Mouse (Mus musculus) limb, embryonic 12.5 days (tissue): ENCODE measurements around the gene Rab4b. TPM values are rescaled to one million over a fixed set of nuclear protein-coding genes. Genes with fewer than 3 reads are reported as not detected.
A peak's percentile ranks its signal among the peaks of the same experiment; 100 is the strongest.

Experiments used
- ATAC-seq: fragments of 200-750 bp; cut with Nextera tagmentation; 2 replicates; pipeline ENCODE4 v1.8.0; 2017; ENCODE audit warnings: low read depth, moderate TSS enrichment; ENCODE audit not compliant: insufficient number of reproducible peaks, insufficient read depth, low FRiP score, low TSS enrichment
- H3K27ac ChIP-seq: fragments of 300-500 bp; sonication (generic); 2 replicates; pipeline ENCODE4 v1.5.1; 2016; ENCODE audit warnings: mild to moderate bottlenecking, moderate library complexity
- H3K27me3 ChIP-seq: fragments of 300-500 bp; sonication (generic); 2 replicates; pipeline ENCODE4 v1.6.1; 2016; ENCODE audit warnings: mild to moderate bottlenecking, moderate library complexity
- H3K36me3 ChIP-seq: fragments of 300-500 bp; sonication (generic); 2 replicates; pipeline ENCODE4 v1.6.1; 2016; ENCODE audit warnings: mild to moderate bottlenecking, moderate library complexity
- H3K4me1 ChIP-seq: fragments of 300-500 bp; sonication (generic); replicated peaks from 2 replicates; pipeline ENCODE4 v1.6.1; 2016
- H3K4me2 ChIP-seq: fragments of 300-500 bp; sonication (generic); 2 replicates; pipeline ENCODE4 v1.6.1; 2016; ENCODE audit warnings: mild to moderate bottlenecking, moderate library complexity
- H3K4me3 ChIP-seq: fragments of 300-500 bp; sonication (generic); replicated peaks from 2 replicates; pipeline ENCODE4 v1.5.1; 2016; ENCODE audit warnings: mild to moderate bottlenecking
- H3K9ac ChIP-seq: fragments of 300-500 bp; sonication (generic); replicated peaks from 2 replicates; pipeline ENCODE4 v1.6.1; 2016; ENCODE audit warnings: mild to moderate bottlenecking, moderate library complexity
- H3K9me3 ChIP-seq: fragments of 300-500 bp; sonication (generic); 2 replicates; pipeline ENCODE4 v1.6.1; 2016; ENCODE audit warnings: mild to moderate bottlenecking, moderate library complexity
- WGBS: fragments of 180-500 bp; shearing (Covaris S2); methylation state at CpG from one replicate; pipeline ENCODE4 v1.1.7; 2016; 5-methylcytosine and 5-hydroxymethylcytosine counted together
- polyA plus RNA-seq: library from polyadenylated mRNA; unstranded; fragments of >200 nt; fragmentation: Nextera tagmentation; extraction: Ambion mirVana; gene quantifications from 2 replicates; pipeline ENCODE4 v1.2.1, GENCODE M21; 2016

The Rab4b gene
- polyA plus RNA-seq, 1 experiment from 2014 or later, result 60.0 TPM

GRCm38 (mm10) chr7:27203730-27204449 lies 25.2 kb upstream of the Rab4b start:
- Histone ChIP-seq H3K4me2 (no peak overlapping the region), H3K36me3 (peaks cover 76% of the 10 kb centered on the region), H3K4me3 (no peak overlapping the region), H3K27ac (no peak overlapping the region), H3K9ac (no peak overlapping the region), H3K4me1 (no peaks in the 10 kb centered on the region), H3K9me3 (no peaks in the 10 kb centered on the region), H3K27me3 (no peaks in the 10 kb centered on the region)
- ATAC-seq, result no peak
- 91% methylated on average over 8 of the region's 8 CpGs for WGBS

GRCm38 (mm10) chr7:27198779-27199178 lies 20.1 kb upstream of the Rab4b start:
- Histone ChIP-seq H3K36me3 (peaks cover 50% of the 10 kb centered on the region), H3K4me2 (no peak overlapping the region)

GRCm38 (mm10) chr7:27198355-27198754 lies 19.7 kb upstream of the Rab4b start:
- peaks cover 15% of the 10 kb centered on the region for H3K4me1 ChIP-seq
- H3K27me3 ChIP-seq, result no peaks in the 10 kb centered on the region
- H3K4me3 ChIP-seq, result no peak overlapping the region
- no peak overlapping the region for H3K27ac ChIP-seq
- no peak overlapping the region for H3K4me2 ChIP-seq
- peaks cover 50% of the 10 kb centered on the region for H3K36me3 ChIP-seq
- no peak for ATAC-seq
- no peaks in the 10 kb centered on the region for H3K9me3 ChIP-seq
- no peak overlapping the region for H3K9ac ChIP-seq

More at GRCm38 (mm10) chr7:27198779-27199178, 20.1 kb upstream of the Rab4b start:
- no peak overlapping the region for H3K4me3 ChIP-seq
- 94% methylated on average over 8 of the region's 8 CpGs for WGBS
- no peak overlapping the region for H3K27ac ChIP-seq
- H3K9me3 ChIP-seq, result no peaks in the 10 kb centered on the region
- H3K27me3 ChIP-seq, result no peaks in the 10 kb centered on the region
- no peak overlapping the region for H3K9ac ChIP-seq
- no peak for ATAC-seq
- peaks cover 12% of the 10 kb centered on the region for H3K4me1 ChIP-seq

GRCm38 (mm10) chr7:27197634-27198033 lies 18.9 kb upstream of the Rab4b start:
- no peaks in the 10 kb centered on the region for H3K9me3 ChIP-seq
- H3K9ac ChIP-seq, result no peak overlapping the region
- H3K36me3 ChIP-seq, result peaks cover 50% of the 10 kb centered on the region
- H3K27me3 ChIP-seq, result no peaks in the 10 kb centered on the region
- H3K4me2 ChIP-seq, result no peak overlapping the region
- H3K4me1 ChIP-seq, result peaks cover 15% of the 10 kb centered on the region
- WGBS, result 88% methylated on average over 8 of the region's 8 CpGs
- no peak overlapping the region for H3K27ac ChIP-seq
- H3K4me3 ChIP-seq, result no peak overlapping the region
- no peak for ATAC-seq

GRCm38 (mm10) chr7:27197136-27197535 lies 18.4 kb upstream of the Rab4b start:
- Histone ChIP-seq H3K27ac (no peak overlapping the region; the same call in 1 of the 2 replicates), H3K36me3 (peaks cover 51% of the 10 kb centered on the region)

GRCm38 (mm10) chr7:27195681-27196611 lies 17.2 kb upstream of the Rab4b start, which contains the start of the genes BC024978 and Snrpa:
TSS of gene BC024978 (plus strand) at chr7:27195781.
TSS of gene Snrpa (minus strand) at chr7:27196271.
- no peaks in the 10 kb centered on the region for H3K9me3 ChIP-seq
- H3K27me3 ChIP-seq, result no peaks in the 10 kb centered on the region
- peak within 1 kb of the TSS; percentile 98 for H3K27ac ChIP-seq
- peak within 1 kb of the TSS; percentile 85 for H3K4me2 ChIP-seq
- H3K4me3 ChIP-seq, result peak within 1 kb of the TSS; percentile 77
- peaks cover 15% of the 10 kb centered on the region for H3K4me1 ChIP-seq
- peaks cover 53% of the 10 kb centered on the region for H3K36me3 ChIP-seq
- peak within 1 kb of the TSS; percentile 89 for H3K9ac ChIP-seq
- WGBS, result under 1% methylated on average over 63 of the region's 64 CpGs
- peak; percentile 98 for ATAC-seq

More at GRCm38 (mm10) chr7:27197136-27197535, 18.4 kb upstream of the Rab4b start:
- no peak for ATAC-seq
- Histone ChIP-seq H3K4me2 (peak overlapping the region; percentile 58; the same call in 1 of the 2 replicates), H3K4me3 (no peak overlapping the region), H3K27me3 (no peaks in the 10 kb centered on the region), H3K9ac (no peak overlapping the region), H3K9me3 (no peaks in the 10 kb centered on the region), H3K4me1 (peaks cover 15% of the 10 kb centered on the region)
- 93% methylated on average over 3 of the region's 3 CpGs for WGBS

GRCm38 (mm10) chr7:27193731-27194130 lies 15.0 kb upstream of the Rab4b start:
- Histone ChIP-seq H3K9me3 (no peaks in the 10 kb centered on the region), H3K4me3 (0 out of 2 replicates have a peak overlapping the region, but pooled peaks have one; percentile 3), H3K36me3 (peaks cover 62% of the 10 kb centered on the region), H3K4me1 (peaks cover 15% of the 10 kb centered on the region), H3K27me3 (no peaks in the 10 kb centered on the region), H3K9ac (0 out of 2 replicates have a peak overlapping the region, but pooled peaks have one; percentile 0), H3K4me2 (0 out of 2 replicates have a peak overlapping the region, but pooled peaks have one; percentile 85), H3K27ac (no peak overlapping the region)
- no peak for ATAC-seq
- WGBS, result 88% methylated on average over 4 of the region's 4 CpGs

GRCm38 (mm10) chr7:27192434-27192833 lies 13.7 kb upstream of the Rab4b start:
- Histone ChIP-seq H3K9ac (no peak overlapping the region), H3K36me3 (peaks cover 67% of the 10 kb centered on the region), H3K27ac (no peak overlapping the region), H3K4me1 (peaks cover 15% of the 10 kb centered on the region), H3K27me3 (no peaks in the 10 kb centered on the region), H3K4me3 (no peak overlapping the region), H3K4me2 (no peak overlapping the region), H3K9me3 (no peaks in the 10 kb centered on the region)
- ATAC-seq, result no peak
- 94% methylated on average over 5 of the region's 5 CpGs for WGBS

- no peak overlapping the region for H3K27ac ChIP-seq
- no peak overlapping the region for H3K4me2 ChIP-seq
- peaks cover 7% of the 10 kb centered on the region for H3K4me1 ChIP-seq
- no peak overlapping the region for H3K4me3 ChIP-seq
- H3K36me3 ChIP-seq, result peaks cover 97% of the 10 kb centered on the region
- WGBS, result 97% methylated on average over 10 of the region's 10 CpGs
- ATAC-seq, result no peak; the same call in 1 of the 2 replicates
- H3K9me3 ChIP-seq, result peaks cover 9% of the 10 kb centered on the region; the same call in 1 of the 2 replicates
- H3K27me3 ChIP-seq, result no peaks in the 10 kb centered on the region
- H3K9ac ChIP-seq, result no peak overlapping the region
These were observed 10.7 kb upstream of the Rab4b start for GRCm38 (mm10) chr7:27189271-27189931.

GRCm38 (mm10) chr7:27185986-27186385 lies 7.3 kb upstream of the Rab4b start:
- H3K36me3 ChIP-seq, result peaks cover 82% of the 10 kb centered on the region
- H3K27ac ChIP-seq, result no peak overlapping the region
- H3K4me3 ChIP-seq, result no peak overlapping the region
- H3K4me1 ChIP-seq, result no peaks in the 10 kb centered on the region
- no peak overlapping the region for H3K4me2 ChIP-seq
- 92% methylated on average over 5 of the region's 5 CpGs for WGBS
- ATAC-seq, result no peak
- no peaks in the 10 kb centered on the region for H3K27me3 ChIP-seq
- peaks cover 9% of the 10 kb centered on the region; the same call in 1 of the 2 replicates for H3K9me3 ChIP-seq
- no peak overlapping the region for H3K9ac ChIP-seq
